Mouse (Mus musculus) right cerebral cortex, postnatal 10 days (tissue): ENCODE measurements around the gene Pde4d.

Source experiments
- DNase-seq, 2 experiments: peaks; one replicate each; pipeline ENCODE4 v3.0.0; 2021; ENCODE audit warnings: low spot score in 2 of 2

Gene Pde4d

DNA sequence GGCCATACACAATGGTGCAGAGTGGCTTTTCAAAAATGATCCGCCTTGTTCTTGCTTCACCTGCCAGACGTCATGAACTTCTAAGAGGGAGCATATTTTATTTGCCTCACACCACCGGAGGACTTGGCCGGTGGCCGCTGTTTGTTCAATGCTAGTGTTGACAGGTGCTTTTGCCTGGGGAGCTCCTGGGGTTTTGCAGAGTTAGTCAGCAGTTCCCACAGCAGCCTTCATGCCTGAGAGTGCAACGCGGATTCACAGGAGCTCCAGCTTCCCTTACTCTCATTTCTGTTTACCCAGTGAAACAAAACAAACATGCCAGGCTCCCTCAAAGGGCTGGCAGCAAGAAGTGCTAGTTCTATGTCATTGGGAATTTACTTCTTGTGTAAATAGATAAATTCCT is 1031.7 kb downstream of the Pde4d start:
- no peak for DNase-seq

DNA sequence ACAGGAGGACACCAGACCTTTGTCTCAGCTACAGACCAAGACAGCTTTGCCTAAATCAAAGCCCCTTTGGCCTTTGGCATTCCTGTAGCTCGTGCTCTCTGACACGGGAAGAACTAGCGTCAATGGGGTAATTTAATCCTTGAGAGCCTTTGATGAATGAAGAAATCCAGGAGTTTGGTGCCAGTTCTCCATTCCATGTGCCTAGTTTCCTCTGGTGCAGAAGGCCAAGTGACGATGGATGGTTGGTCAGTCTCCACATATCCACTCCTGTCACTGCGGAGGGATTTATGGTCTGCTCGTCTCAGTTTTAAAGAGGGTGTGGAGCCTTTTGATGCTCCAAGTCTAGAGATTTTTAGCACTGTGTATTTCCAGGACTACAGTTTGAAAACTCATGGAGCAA is 1036.4 kb downstream of the Pde4d start:
- DNase-seq: no peak

DNA sequence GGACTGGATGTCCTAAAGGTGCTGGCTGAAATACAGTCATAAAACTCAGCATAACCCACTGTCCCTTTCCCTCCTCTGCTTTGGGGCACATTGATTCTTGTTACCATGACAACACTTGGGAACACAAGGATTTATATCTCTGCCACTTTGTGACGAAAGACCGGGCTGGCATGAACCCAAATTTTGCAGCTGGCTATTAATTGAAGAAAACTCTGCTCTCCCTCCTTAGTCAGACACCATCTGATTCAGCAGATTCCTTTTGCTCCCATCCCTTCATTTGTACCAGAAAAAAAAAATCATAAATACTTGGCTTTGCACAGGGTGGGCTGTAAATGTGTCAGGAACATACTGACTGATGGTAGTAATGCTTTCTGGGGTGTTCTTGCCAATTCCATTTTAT is 1037.6 kb downstream of the Pde4d start:
- DNase-seq: peak; percentile 79

DNA sequence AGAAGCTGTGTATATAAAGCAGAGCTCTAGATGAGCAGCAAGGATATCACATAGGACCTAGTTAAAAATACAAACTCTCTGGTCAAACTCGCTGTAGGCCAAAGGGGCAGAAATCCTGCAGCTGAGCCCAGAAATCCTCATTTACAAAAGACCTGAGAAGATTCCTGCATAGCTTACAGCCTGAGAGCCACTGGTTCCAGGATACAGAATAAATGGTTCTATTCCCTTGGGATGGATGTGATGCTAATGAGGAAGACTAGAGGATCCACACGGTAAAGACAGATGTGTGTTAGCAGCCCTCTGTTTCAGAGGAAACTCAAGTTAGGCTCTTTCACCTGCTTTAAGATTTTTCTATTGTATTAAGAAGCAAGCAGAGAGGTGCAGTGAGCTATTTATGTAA is 1041.1 kb downstream of the Pde4d start:
- no peak for DNase-seq

DNA sequence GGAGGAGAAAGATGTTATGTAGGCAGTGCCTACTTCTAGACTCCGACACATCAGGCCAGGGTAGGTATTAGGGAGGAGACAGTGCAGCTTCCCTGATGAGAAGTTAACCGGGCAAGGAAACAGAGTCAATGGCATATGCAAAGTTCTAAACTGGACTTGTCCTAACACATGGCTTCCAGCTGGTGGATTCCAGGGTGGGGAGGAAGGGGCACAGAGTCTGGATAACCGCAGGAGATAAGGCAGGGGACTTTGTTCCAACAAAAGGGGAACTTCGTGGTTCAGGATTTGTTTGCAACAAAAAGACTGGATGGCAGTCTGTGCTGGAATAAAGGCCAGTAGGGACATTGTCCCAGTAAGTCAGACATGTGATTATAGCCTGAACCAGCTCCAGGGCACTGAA is 1042.1 kb downstream of the Pde4d start:
- DNase-seq: no peak

DNA sequence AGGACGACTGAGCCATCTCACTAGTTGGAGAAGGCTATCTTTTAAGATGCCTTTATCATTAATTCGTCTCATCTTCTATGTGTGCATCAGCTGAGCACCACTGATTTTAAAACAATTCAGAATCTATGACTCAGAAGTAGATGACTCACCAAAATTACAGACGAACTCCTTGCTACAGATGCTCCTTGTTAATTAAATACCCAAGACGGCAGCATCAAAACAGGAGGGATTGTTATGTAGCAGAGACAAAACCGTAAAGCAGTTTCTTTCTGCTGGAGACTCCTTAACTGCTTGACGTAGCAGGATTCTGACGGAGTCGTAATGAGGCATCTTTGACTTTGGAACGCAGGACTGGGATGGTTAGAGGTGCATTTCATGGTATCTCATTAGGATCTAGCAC is 1050.6 kb downstream of the Pde4d start:
- DNase-seq: no peak

DNA sequence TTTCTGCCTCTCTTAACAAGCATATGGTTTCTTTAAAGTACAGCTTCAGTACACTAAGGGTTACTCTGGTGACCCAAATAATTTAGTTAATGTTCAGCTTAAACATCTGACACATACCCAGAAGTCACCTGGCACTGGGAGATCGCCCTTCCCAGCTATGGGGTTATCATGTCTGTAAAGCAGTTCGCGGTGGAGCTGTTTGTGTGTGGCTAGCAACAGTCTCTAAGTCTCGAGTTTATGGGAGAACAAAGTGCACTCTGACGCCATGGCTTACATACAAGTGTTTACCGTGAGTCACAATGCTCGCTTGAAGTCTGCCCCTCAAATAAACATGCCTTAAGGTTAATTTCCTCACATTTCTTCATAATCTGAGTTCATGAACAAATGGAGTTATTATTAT is 1053.0 kb downstream of the Pde4d start:
- no peak for DNase-seq

DNA sequence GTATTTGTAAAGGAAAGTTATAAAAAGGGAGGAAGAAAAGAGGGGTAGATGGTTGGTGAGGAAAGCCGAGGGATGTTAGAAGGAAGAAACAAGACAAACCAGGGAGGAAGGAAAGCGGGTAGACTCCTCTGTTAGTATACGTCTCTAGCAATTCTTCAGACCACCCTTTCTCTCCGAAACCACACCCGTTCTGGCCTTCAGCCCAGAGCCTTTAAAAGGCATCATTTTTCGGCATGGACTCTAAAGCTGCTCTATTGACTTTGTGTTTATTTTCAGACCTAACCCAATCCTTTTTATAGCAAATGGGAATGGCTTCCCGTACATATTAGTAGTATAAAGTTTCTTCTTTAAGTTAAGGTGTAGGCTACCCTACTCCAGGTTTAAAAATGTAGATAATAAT is 1057.0 kb downstream of the Pde4d start:
- no peak for DNase-seq

DNA sequence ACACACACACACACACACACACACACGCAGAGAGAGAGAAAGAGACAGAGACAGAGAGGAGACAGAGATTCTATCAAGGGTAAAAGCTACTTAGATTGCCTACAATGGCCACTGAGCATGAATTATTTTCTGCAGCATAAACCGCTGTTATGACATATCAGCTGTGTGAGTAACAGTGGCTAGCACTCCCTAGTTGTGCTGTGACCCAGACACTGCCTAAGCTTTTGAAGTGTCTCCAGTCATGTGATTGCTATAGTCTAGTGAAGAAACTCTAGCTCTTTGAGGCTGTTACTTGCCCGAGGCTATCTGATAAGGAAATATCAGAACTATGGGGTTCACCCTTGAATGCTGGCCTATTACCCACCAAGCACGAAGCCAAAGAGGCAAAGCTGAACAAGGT is 1058.7 kb downstream of the Pde4d start:
- DNase-seq: no peak

DNA sequence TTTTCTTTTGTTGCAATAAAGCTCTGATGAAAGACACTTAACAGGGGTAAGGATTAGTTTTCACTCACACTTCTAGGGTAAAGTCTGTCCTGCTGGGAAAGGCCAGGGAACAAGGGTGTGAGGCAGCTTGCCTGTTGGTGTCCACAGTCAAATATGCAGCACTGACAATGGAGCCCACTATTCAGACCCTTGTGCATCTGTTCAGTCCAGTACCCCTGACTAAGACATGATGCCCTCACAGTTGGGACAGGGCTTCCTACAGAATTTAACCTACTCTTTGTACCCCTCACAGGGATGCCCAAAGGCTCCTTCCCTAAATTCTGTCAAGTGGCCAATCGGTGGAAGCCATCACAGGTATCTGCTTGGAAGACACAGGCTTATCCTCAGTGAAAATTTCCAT is 1068.4 kb downstream of the Pde4d start:
- DNase-seq: no peak

DNA sequence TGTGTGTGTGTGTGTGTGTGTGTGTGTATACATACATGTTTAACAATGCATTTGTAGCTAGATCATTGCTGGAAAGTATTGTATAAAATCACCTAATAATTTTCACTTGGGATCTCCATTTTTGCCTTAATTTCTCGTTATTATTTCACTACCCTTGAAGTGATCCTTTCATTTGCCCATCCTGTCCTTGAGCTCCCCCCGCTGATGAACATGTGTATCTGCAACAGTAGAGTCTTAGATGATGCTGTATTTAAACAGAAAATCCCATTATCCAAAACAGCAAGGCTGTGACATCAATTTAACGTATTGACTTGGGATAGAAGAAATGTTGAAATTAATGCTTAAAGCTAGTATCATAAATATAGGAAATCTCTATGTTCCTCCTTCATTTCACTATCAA is 1069.7 kb downstream of the Pde4d start:
- DNase-seq: no peak

DNA sequence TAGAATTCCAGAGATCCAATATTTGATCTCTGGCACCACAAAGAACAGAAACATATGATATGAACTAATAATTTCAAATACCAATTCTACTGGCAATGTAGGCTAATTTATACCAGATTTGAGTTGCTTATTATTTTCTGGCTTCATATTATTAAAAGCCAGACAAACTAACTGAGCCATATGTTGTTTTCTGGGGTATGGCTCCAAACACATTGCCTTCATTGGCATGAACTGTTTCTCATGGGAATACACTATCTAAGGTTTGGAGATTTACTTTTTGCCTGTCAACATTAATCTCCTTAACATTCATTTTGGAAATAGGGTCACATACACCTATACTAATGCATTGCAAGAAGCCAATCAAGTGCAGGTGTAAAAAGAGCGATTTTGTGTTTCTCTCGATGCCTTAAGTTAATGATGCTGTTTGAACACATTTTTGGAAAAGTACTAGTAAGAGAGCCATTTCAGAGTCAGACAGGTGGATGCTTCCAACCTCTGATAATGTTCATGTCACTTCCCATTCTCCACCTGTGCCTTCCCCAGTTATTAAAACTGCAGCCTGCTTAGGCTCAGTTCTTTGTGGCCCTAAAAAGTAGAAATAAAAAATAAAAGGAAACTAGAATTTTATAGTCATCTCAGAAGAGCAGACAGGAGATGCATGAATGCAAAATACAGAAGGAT is 1070.4 kb downstream of the Pde4d start:
- DNase-seq: no peak

DNA sequence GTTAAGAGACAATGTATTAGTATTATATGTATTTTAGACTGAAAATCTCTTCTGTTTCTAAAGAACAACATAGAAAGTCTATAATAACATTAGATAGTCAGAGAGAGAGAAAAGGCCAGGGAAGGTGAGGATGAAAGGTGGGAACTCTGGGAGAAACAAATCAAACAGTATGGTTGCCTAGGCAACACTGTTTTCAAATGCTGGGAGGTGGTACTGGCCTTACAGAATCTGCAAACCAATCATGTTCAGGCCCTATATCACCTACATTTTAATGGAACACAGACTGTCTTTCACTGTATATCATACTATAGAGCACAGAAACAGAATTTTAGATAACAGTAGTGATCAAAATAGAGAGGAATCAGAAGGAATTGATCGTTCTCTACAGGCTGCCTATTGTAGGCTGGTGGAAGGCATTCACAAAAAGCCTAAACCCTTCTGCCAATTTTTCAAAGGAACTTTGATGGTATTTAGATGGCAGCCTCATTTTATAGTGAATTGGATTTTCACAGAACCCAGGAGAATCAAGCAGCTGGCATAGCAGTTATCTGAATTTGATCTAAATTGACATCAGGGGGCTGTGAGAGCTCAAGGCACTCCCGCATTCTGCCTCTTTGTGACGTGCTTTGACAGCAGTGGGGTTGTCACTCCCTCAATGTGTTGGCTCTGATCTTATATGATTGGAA is 1084.2 kb downstream of the Pde4d start:
- no peak for DNase-seq

DNA sequence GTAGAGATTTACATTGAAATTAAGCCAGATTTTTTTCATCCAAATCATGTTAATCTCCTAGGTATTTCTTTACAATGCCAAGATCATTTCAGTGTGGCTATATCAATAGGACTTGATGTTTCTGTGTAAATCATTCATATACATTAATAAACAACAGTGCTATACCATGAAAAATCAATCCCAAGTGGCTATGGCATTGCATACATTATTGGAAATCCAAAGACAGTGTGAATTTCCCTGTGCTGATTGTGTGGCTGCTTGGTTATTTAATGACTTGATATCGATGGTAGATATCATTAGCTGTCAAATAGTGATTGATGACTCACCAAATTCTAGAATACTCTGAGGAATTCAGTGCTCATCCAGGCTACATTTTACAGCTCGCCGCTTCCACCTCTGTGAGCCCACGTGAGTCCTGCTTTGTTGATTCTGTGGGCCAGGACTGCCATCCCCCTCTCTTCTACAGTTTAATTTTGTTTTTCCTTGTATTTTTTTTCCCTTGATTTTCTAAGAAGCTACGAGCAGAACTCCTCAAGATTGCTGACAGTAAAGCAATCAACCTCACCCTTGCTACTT is 1085.0 kb downstream of the Pde4d start:
- no peak for DNase-seq

DNA sequence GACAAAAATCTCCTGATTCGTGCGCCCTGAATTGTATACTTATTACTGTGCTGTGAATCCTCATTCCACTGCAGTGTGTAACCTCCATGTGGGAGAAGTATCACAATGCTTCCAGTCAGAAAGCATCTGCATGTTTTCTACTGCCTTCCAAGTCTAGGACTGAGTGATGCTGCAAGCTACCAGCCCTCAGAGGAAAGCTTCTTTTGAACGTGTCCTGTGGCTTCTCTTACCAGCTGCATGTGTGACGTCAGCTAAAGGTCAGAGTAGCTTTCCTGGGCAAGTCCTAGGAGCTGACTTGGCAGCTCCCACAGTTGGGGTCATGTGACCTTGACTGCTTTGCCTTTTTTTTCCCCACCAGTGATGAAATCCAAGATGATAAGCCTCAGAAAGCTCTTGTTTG is 1086.9 kb downstream of the Pde4d start:
- no peak for DNase-seq

DNA sequence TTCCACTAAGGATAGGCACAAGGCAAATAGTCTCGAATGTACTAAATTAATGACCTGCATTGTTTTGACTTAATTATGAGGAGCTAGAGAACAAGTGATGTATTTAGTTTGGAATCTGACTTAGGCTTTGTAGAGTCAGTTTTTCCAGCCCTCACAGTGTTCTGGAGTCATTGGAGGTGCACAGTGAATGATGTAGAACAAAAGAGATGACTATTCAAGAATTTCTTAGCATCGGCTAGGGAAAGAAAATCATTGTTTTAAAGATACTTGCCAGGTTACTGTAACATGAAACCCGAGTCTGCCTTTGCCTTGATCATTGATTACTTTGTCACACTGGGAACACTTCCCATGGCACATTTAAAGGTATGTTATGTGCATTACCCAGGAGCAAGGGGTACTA is 1089.6 kb downstream of the Pde4d start:
- no peak for DNase-seq

DNA sequence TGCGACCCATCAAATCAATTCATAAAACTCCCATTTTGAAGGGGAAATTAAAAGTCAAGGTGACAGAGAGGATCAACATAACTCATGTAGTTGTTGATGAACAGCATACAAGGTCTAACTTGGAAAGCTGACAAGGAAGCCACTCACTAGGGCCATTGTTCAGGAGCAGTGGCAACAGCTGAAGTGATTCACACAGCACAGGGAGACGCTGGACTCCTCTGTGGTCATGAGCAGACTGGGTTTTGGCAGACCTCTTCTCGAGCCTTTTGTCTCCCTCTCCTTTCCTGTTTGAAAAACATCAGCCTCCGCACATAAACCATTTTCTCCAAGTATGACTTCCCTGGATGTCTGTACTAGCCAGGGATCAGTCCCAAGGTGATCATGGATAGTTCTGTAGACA is 1094.9 kb downstream of the Pde4d start:
- DNase-seq: no peak

DNA sequence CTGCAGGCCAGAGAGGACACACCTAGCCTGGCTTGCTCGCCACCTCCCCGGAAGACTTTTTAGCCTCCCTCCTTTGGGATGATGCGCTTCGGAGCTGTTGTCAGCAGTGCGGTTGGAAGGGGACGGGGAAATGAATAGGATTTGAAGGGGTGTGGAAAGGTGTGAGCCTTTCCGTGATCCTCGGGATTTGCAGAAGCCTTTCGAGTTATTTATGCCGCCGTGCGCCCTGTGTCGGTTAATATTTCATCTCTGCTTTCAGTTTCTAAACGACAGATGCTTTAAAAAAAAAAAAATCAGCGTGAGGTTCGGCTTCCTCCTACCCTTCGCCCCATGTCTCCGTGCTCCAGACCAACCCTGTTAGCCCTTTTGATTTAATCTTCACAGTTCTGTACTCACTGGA is 1096.6 kb downstream of the Pde4d start:
- no peak for DNase-seq

DNA sequence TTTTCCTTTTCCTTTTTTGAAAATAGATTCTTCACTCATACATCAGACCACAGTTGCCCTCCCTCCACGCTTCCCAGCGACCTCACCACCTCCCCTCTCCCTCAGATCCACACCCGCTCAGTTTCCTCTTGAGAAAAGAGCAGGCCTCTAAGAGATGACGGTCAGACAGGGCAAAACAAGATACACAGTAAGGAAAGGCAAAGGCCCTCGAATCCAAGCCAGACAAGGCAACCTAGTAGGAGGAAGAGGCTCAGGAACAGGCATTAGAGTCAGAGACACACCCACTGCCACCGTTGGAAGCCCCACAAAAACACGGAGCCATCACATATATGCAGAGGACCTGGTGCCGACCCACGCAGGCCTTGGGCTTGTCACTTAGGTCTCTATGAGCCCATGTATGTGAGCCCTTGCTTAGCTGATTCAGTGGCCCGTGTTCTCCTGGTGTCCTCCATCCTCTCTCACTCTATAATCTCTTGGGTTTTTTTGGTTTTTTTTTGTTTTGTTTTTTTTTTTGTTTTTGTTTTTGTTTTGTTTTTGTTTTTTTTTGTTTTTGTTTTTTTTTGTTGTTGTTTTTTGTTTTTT is 1097.3 kb downstream of the Pde4d start:
- DNase-seq: no peak

DNA sequence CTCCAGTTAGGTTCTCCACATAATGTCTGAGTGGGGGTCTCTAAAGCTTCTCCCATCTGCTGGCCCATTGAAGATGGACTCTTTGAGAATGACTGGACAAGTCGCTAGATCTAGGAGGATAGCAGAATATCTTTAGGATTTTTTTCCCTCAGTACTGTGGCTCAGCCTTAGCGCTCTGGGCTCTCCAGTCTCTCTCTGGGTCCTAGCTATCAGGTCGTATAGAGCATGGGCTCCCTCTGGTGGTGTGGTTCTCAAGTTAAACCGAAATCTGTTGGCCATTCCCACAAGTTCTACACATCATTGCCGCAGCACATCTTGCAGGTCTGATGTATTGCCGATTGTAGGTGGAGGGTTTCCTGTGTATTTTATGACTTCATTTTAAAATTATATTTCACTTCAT is 1098.0 kb downstream of the Pde4d start:
- DNase-seq: peak; percentile 80 to 87

DNA sequence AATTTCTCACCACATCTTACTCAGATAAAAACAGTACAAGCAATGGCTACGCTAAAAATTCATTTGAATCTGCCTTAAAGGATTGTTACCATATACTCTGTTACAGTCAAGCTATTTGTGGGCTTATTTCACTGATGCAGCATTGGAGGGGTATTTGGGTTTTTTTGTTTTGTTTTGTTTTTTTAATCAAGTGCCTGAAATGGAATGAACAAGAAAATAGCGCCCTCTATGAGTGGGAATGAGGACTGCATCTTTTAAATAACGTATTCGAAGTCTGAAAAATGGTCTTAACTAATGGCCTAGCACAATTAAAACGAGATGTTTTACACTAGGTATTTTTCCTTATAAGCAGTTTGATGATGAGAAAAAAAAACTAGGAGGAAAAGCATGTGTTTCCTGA is 1098.5 kb downstream of the Pde4d start:
- no peak for DNase-seq

DNA sequence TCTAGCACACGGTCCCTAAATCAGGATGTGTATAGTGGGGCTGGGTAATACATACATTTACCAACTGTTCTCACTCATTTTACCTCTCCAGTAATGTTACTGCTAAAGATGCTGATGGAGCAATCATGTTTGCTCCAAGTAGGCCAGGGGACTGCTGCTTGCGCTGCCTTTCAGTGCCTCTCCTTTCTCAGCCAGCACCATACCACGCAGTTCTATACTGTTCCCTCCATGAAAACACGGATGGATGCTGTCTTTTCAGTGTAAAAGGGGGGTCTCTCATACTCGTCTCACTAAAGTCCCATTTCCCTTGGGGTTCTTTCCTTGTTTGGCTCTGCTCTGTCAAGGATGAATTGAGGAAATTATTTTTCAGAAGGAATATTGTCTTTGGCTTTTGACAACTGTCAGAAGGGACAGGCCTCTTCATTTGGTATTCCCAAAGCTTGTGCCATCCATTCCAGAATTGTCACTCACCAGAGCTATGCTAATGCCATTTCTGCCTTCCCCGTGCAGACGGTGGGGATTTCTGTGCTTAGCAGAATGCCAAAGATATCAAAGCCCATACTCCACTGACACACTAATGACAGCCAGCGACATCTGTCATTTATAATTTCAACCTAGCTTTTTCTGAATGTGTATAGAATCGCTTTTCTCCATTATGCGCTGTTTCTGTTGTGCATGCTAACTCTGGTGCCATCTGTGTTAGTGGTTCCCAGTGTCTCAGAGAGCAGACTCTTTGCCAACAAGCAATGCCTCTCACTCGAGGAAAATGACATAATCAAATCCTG is 1099.2 kb downstream of the Pde4d start:
- DNase-seq: no peak
